Mouse (Mus musculus) intestine, embryonic 16.5 days (tissue): ENCODE data around the gene Tex19.1. TPM values are rescaled to one million over a fixed set of nuclear protein-coding genes. Genes with fewer than 3 reads are reported as not detected.

Experiments used
- ATAC-seq: fragments of 200-750 bp; cut with Nextera tagmentation; 2 replicates; pipeline ENCODE4 v1.8.0; 2017; ENCODE audit warnings: moderate TSS enrichment, moderate library complexity
- H3K27ac ChIP-seq: fragments of 300-500 bp; sonication (generic); 2 replicates; pipeline ENCODE4 v1.5.1; 2014; ENCODE audit warnings: mild to moderate bottlenecking, low read length
- H3K27me3 ChIP-seq: fragments of 300-500 bp; sonication (generic); replicated peaks from 2 replicates; pipeline ENCODE4 v1.6.1; 2014; ENCODE audit warnings: low read length, control low read depth, mixed read lengths; ENCODE audit not compliant: control insufficient read depth, insufficient read depth
- H3K36me3 ChIP-seq: fragments of 300-500 bp; sonication (generic); 2 replicates; pipeline ENCODE4 v1.6.1; 2014; ENCODE audit warnings: low read length, control low read depth; ENCODE audit not compliant: control insufficient read depth, insufficient read depth
- H3K4me1 ChIP-seq: fragments of 300-500 bp; sonication (generic); 2 replicates; pipeline ENCODE4 v1.6.1; 2014; ENCODE audit warnings: low read length, control low read depth, mixed read lengths; ENCODE audit not compliant: control insufficient read depth, insufficient read depth
- H3K4me2 ChIP-seq: fragments of 300-500 bp; sonication (generic); 2 replicates; pipeline ENCODE4 v1.6.1; 2014; ENCODE audit warnings: low read depth, low read length, control low read depth
- H3K4me3 ChIP-seq: fragments of 300-500 bp; sonication (generic); 2 replicates; pipeline ENCODE4 v1.5.1; 2014; ENCODE audit warnings: mild to moderate bottlenecking, low read length
- H3K9ac ChIP-seq: fragments of 300-500 bp; sonication (generic); 2 replicates; pipeline ENCODE4 v1.6.1; 2014; ENCODE audit warnings: low read depth, low read length
- H3K9me3 ChIP-seq: fragments of 300-500 bp; sonication (generic); 2 replicates; pipeline ENCODE4 v1.6.1; 2016; ENCODE audit warnings: low read length, control low read depth; ENCODE audit not compliant: control insufficient read depth
- WGBS: fragments of 180-500 bp; shearing (Covaris S2); extraction: QIAGEN DNeasy Blood & Tissue Kit; methylation state at CpG from one replicate; pipeline ENCODE4 v1.1.7; 2014; 5-methylcytosine and 5-hydroxymethylcytosine counted together
- polyA plus RNA-seq: library from polyadenylated mRNA; unstranded; fragments of >200 nt; fragmentation: Nextera tagmentation; extraction: Ambion mirVana; gene quantifications from 2 replicates; pipeline ENCODE4 v1.2.1, GENCODE M21; 2015

Tex19.1 gene
- polyA plus RNA-seq, 1 experiment from 2014 or later = not detected

DNA sequence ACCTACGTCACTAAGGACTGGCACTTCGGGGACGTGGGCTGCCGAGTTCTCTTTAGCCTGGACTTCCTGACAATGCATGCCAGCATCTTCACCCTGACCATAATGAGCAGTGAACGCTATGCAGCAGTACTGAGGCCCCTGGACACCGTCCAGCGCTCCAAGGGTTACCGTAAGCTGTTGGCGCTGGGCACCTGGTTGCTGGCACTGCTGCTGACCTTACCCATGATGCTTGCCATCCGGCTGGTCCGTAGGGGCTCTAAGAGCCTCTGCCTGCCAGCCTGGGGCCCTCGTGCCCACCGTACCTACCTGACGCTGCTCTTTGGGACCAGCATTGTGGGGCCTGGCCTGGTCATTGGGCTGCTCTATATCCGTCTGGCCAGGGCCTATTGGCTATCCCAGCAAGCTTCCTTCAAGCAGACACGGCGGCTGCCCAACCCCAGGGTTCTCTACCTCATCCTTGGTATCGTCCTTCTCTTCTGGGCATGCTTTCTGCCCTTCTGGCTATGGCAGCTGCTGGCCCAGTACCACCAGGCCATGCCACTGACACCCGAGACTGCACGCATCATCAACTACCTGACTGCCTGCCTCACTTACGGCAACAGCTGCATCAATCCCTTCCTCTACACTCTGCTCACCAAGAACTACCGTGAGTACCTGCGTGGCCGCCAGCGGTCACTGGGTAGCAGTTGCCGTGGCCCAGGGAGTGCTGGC is 14.8 kb downstream of the Tex19.1 start:
- no peak overlapping the region for H3K4me3 ChIP-seq
- H3K4me1 ChIP-seq = 0 out of 2 replicates have a peak, but pooled peaks cover 4% of the 10 kb centered on the region

GRCm38 (mm10) chr11:121163751-121164150 is 17.8 kb downstream of the Tex19.1 start:
- H3K27me3 ChIP-seq = no peaks in the 10 kb centered on the region
- H3K4me2 ChIP-seq = no peak overlapping the region
- no peaks in the 10 kb centered on the region for H3K4me1 ChIP-seq
- ATAC-seq = no peak
- WGBS = 84% methylated on average over 4 of the region's 4 CpGs
- H3K9ac ChIP-seq = no peak overlapping the region
- no peak overlapping the region for H3K27ac ChIP-seq
- no peak overlapping the region for H3K4me3 ChIP-seq
- no peaks in the 10 kb centered on the region for H3K9me3 ChIP-seq
- H3K36me3 ChIP-seq = no peaks in the 10 kb centered on the region

More for the DNA sequence above, 14.8 kb downstream of the Tex19.1 start:
- 91% methylated on average over 26 of the region's 26 CpGs for WGBS
- Histone ChIP-seq H3K9ac (no peak overlapping the region), H3K9me3 (no peaks in the 10 kb centered on the region), H3K36me3 (no peaks in the 10 kb centered on the region), H3K27ac (no peak overlapping the region), H3K4me2 (no peak overlapping the region), H3K27me3 (peaks cover 18% of the 10 kb centered on the region)
- no peak for ATAC-seq

DNA sequence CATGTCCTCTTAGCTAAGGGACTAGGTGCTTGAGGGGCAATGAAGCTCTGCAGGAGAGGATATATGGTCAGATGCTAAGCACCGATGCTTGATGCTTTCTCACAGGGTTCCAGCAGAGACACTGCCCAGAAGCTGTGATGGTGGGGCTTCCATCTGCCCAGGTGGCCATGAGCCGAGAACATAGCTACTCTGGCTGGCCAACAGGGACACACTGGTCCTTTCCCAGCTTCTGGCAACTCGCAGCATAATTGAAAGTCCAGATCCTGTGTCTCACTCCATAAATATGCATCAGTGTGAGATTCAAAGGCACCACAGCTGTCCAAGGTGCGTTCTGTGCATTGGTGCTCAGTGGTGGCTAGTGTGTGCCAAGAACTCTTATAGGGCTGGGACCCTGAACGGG is 27.3 kb downstream of the Tex19.1 start:
- Histone ChIP-seq H3K9ac (no peak overlapping the region), H3K27me3 (no peaks in the 10 kb centered on the region), H3K36me3 (no peaks in the 10 kb centered on the region), H3K4me2 (no peak overlapping the region), H3K9me3 (no peaks in the 10 kb centered on the region), H3K4me1 (peaks cover 5% of the 10 kb centered on the region; the same call in 1 of the 2 replicates), H3K27ac (no peak overlapping the region), H3K4me3 (no peak overlapping the region)
- ATAC-seq = no peak
- WGBS = 81% methylated on average over 5 of the region's 5 CpGs

- no peak overlapping the region for H3K4me3 ChIP-seq
- WGBS = 59% methylated on average over 3 of the region's 3 CpGs
- peaks cover 5% of the 10 kb centered on the region; the same call in 1 of the 2 replicates for H3K4me1 ChIP-seq
- no peak overlapping the region for H3K9ac ChIP-seq
- no peaks in the 10 kb centered on the region for H3K9me3 ChIP-seq
- H3K4me2 ChIP-seq = no peak overlapping the region
- H3K27ac ChIP-seq = no peak overlapping the region
- no peaks in the 10 kb centered on the region for H3K27me3 ChIP-seq
- no peak for ATAC-seq
- no peaks in the 10 kb centered on the region for H3K36me3 ChIP-seq
These were observed 28.3 kb downstream of the Tex19.1 start for GRCm38 (mm10) chr11:121174234-121174633.

- Histone ChIP-seq H3K4me1 (peaks cover 5% of the 10 kb centered on the region; the same call in 1 of the 2 replicates), H3K9me3 (no peaks in the 10 kb centered on the region), H3K9ac (no peak overlapping the region), H3K4me2 (no peak overlapping the region), H3K4me3 (no peak overlapping the region), H3K36me3 (no peaks in the 10 kb centered on the region), H3K27me3 (no peaks in the 10 kb centered on the region), H3K27ac (no peak overlapping the region)
- WGBS = 47% methylated on average over 12 of the region's 12 CpGs
- peak; percentile 71 for ATAC-seq
These were observed 30.6 kb downstream of the Tex19.1 start for GRCm38 (mm10) chr11:121176285-121177270.

DNA sequence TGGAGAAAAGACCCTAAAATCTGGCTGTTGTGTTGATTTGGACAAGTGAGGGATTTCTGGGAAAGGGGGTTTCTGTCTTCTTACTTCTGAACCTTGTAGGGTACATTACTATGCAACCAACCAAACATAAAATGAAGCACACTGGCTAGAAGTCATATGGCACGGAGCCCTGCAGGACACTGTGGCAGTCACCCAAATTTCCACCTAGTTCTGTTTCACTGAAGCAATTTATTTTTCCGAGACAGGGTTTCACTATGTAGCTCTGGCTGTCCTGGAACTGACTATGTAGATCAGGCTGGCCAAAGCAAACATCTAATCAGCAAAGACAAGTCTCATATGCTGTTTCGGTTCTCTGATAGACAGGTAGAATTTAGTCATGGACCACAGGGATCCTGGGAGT is 43.7 kb downstream of the Tex19.1 start:
- H3K36me3 ChIP-seq = no peaks in the 10 kb centered on the region
- WGBS = 87% methylated on average over 3 of the region's 3 CpGs
- H3K4me3 ChIP-seq = no peak overlapping the region
- no peaks in the 10 kb centered on the region for H3K9me3 ChIP-seq
- H3K4me2 ChIP-seq = no peak overlapping the region
- no peaks in the 10 kb centered on the region for H3K27me3 ChIP-seq
- H3K27ac ChIP-seq = no peak overlapping the region
- no peaks in the 10 kb centered on the region for H3K4me1 ChIP-seq
- ATAC-seq = no peak
- no peak overlapping the region for H3K9ac ChIP-seq

DNA sequence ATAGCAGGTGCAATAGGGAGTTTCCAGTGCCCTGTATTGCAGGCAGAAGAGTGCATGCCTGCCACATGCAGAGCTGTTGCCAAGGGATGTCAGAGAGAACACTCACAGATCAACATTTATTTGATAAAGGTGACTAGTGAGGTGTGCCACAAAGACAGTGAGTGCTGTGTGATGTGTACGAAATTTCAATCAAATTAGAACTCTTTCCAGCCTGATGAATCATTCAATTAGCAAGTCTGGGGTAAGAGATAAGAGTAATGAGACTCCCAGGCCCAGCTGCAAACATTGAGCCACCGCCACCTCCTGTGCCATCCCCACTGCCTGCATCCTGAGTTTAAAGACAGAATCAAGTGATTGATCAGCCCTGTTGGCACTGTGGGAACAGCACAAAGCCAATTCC is 46.8 kb downstream of the Tex19.1 start:
- no peak overlapping the region for H3K9ac ChIP-seq
- no peak overlapping the region for H3K27ac ChIP-seq
- no peaks in the 10 kb centered on the region for H3K4me1 ChIP-seq
- no peak overlapping the region for H3K4me2 ChIP-seq
- no peaks in the 10 kb centered on the region for H3K36me3 ChIP-seq
- WGBS = 62% methylated on average over 2 of the region's 2 CpGs
- H3K27me3 ChIP-seq = no peaks in the 10 kb centered on the region
- no peaks in the 10 kb centered on the region for H3K9me3 ChIP-seq
- ATAC-seq = no peak
- H3K4me3 ChIP-seq = no peak overlapping the region

DNA sequence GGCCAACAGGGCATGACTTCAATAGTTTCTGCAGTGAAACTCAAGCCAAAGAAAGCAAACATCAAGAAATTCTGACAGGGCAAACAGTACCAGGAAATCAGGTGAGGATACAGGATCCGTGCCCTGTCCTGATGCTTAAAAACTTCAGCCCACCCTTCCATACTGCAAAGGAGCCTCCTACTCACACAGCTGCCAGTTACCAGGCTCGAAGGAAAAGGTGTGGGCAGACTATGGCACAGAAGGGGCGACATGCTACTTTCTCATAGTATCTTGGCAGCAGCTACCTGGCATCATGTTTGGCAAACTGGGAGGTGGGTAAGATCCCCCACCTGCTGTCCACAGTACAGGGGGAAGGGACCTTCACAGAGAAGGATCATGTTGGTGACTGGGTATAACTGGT is 47.5 kb downstream of the Tex19.1 start:
- Histone ChIP-seq H3K36me3 (no peaks in the 10 kb centered on the region), H3K9me3 (no peaks in the 10 kb centered on the region), H3K9ac (no peak overlapping the region), H3K4me2 (no peak overlapping the region), H3K4me3 (no peak overlapping the region), H3K4me1 (no peaks in the 10 kb centered on the region), H3K27ac (no peak overlapping the region), H3K27me3 (no peaks in the 10 kb centered on the region)
- WGBS = 84% methylated on average over 3 of the region's 3 CpGs
- ATAC-seq = no peak
